Comparison of ENCODE assay signal across 20 mouse cellular contexts in genomic region chr11:22693376-22693775, GRCm38 (mm10).
DNase-seq lines count a peak whose midpoint lies in the region; ATAC-seq and TF ChIP-seq lines count a peak whose summit lies in the region.
"Had no signal": no experiment of that assay in that cellular context is flagged by ENCODE, and none has a peak within 500 bp of the region (broad histone marks: within the 10 kb centered on the region; RNA-seq: fewer than 3 reads in every experiment).

No protein-coding gene starts in this region.

- 67% methylated on average over 2 of the region's 2 CpGs for WGBS in lung, postnatal 0 days
- WGBS in heart, embryonic 10.5 days, result 84% methylated on average over 2 of the region's 2 CpGs

- H3K36me3 ChIP-seq in lung, postnatal 0 days (ENCODE audit: insufficient read depth, low read length), result no peaks in the 10 kb centered on the region
- H3K36me3 ChIP-seq in heart, embryonic 10.5 days, result no peaks in the 10 kb centered on the region
- H3K36me3 ChIP-seq: embryonic facial prominence, embryonic 10.5 days; heart, embryonic 13.5 days had no signal

- H3K9me3 ChIP-seq in lung, postnatal 0 days (ENCODE audit: low read length), result no peaks in the 10 kb centered on the region
- H3K9me3 ChIP-seq in heart, embryonic 10.5 days, result no peaks in the 10 kb centered on the region
- H3K9me3 ChIP-seq: embryonic facial prominence, embryonic 10.5 days; heart, embryonic 13.5 days had no signal

- POLR2A ChIA-PET in Patski (lab: Charles Lee), result no interaction called here

- H3K4me1 ChIP-seq in lung, postnatal 0 days (ENCODE audit: insufficient read depth, low read depth, low read length), result peaks cover 5% of the 10 kb centered on the region; the same call in 1 of the 2 replicates
- H3K4me1 ChIP-seq in heart, embryonic 10.5 days, result peaks cover 10% of the 10 kb centered on the region

- TF ChIP-seq EP300 in lung, postnatal 0 days (IDR thresholded peaks at IDR 0.05), result no peak

- no peak for TF ChIP-seq CTCF in Patski (IDR thresholded peaks at IDR 0.05)
- no peak for TF ChIP-seq CTCF in lung, postnatal 0 days (IDR thresholded peaks at IDR 0.05)

- CTCF ChIA-PET in Patski (lab: Charles Lee), result interaction anchor here (0.6 to 1.8 kb wide), 9 partner anchors 17 to 283 kb away, joined by 3 to 5 read pairs (median 4); no protein-coding TSS in a partner anchor

- in situ Hi-C loops in Patski (cut with MboI; ENCODE audit: low pct_unique_long_range_greater_than_20kb), result loop anchor here (10.0 kb wide), 2 partner anchors 161 to 271 kb away; no protein-coding TSS in a partner anchor

- ATAC-seq in Patski, result peak; percentile 54
- peak; percentile 46 for ATAC-seq in inflammation-experienced regulatory T-cells, adult 6 months
- ATAC-seq in lung, postnatal 0 days, result no peak
- ATAC-seq: forebrain, postnatal 0 days had no signal

- H3K4me3 ChIP-seq in lung, postnatal 0 days (ENCODE audit: low read depth, low read length), result no peak overlapping the region
- no peak overlapping the region for H3K4me3 ChIP-seq in heart, embryonic 10.5 days
- H3K4me3 ChIP-seq: embryonic facial prominence, embryonic 10.5 days; erythroblast, embryonic 14.5 days; heart, embryonic 13.5 days had no signal

- DNase-seq in 416B (ENCODE audit: low read depth), result peak; percentile 91
- no peak for DNase-seq in Patski (ENCODE audit: low read depth, low spot score)
- DNase-seq in thymus, postnatal 0 days (ENCODE audit: low spot score), result peak; percentile 55
- DNase-seq in embryo, embryonic 9.5 days (ENCODE audit: extremely low spot score), result no peak
- no peak for DNase-seq in frontal cortex, postnatal 14 days (ENCODE audit: low spot score in 2 of 2)
- no peak for DNase-seq in lung, postnatal 0 days (ENCODE audit: low spot score)
- DNase-seq in heart, embryonic 10.5 days (ENCODE audit: low spot score), result no peak
- DNase-seq: cerebellum, postnatal 25 days; forebrain, postnatal 0 days; gastrocnemius, postnatal 36 days; heart, postnatal 4 days; layer of hippocampus, postnatal 36 days; liver; lung, adult 18-20 months; midbrain, embryonic 14.5 days; right cerebral cortex, postnatal 4 days had no signal

- no peaks in the 10 kb centered on the region for H3K27me3 ChIP-seq in Patski
- H3K27me3 ChIP-seq in lung, postnatal 0 days (replicated peaks; ENCODE audit: insufficient read depth, low read length), result no peaks in the 10 kb centered on the region
- H3K27me3 ChIP-seq in heart, embryonic 10.5 days (ENCODE audit: insufficient read depth, poor library complexity, severe bottlenecking), result no peaks in the 10 kb centered on the region
- H3K27me3 ChIP-seq: heart, embryonic 13.5 days had no signal

- H3K9ac ChIP-seq in lung, postnatal 0 days (replicated peaks; ENCODE audit: low read depth), result no peak overlapping the region
- H3K9ac ChIP-seq: forebrain, postnatal 0 days; heart, embryonic 13.5 days had no signal

- H3K27ac ChIP-seq in lung, postnatal 0 days (ENCODE audit: low read length), result no peak overlapping the region
- no peak overlapping the region for H3K27ac ChIP-seq in heart, embryonic 10.5 days
- H3K27ac ChIP-seq: embryonic facial prominence, embryonic 10.5 days; heart, embryonic 13.5 days had no signal

- no peak overlapping the region for H3K4me2 ChIP-seq in lung, postnatal 0 days (replicated peaks; ENCODE audit: low read depth, low read length)
- H3K4me2 ChIP-seq: heart, embryonic 13.5 days had no signal

Comparison
In these comparisons a context has a peak if more than half of its experiments do, and no peak if none do; other contexts are left out.
1. DNase-seq: peak in 416B (single experiment) and thymus, postnatal 0 days (single experiment); none in Patski (single experiment), embryo, embryonic 9.5 days (single experiment), frontal cortex, postnatal 14 days (0 of 2), lung, postnatal 0 days (single experiment) and heart, embryonic 10.5 days (single experiment).